Mouse (Mus musculus) spleen, adult 2 months (tissue): ENCODE results near the gene Hmga2.

ENCODE experiments used
- CTCF ChIP-seq: fragments of 200-500 bp; IDR thresholded peaks from 2 replicates; pipeline ENCODE4 v1.5.1; 2011; ENCODE audit warnings: mild to moderate bottlenecking, inconsistent platforms; ENCODE audit not compliant: insufficient read depth, insufficient read length, insufficient replicate concordance; ENCODE audit errors: extremely low read depth
- POLR2A ChIP-seq: fragments of 200-500 bp; IDR thresholded peaks from 2 replicates; pipeline ENCODE4 v1.6.1; 2011; ENCODE audit warnings: low read depth, low read length, inconsistent platforms

GRCm38 (mm10) chr10:120389707-120390106 is 86.6 kb downstream of the Hmga2 start:
- TF ChIP-seq CTCF: no peak
- no peak for TF ChIP-seq POLR2A
